Mouse (Mus musculus) lung, adult 2 months (tissue): ENCODE data around the gene Dmtf1.

Source experiments
- CTCF ChIP-seq: fragments of 200-500 bp; IDR thresholded peaks from 2 replicates; pipeline ENCODE4 v1.5.1; 2011; ENCODE audit warnings: mild to moderate bottlenecking, low read length, control low read depth; ENCODE audit not compliant: insufficient read depth
- POLR2A ChIP-seq: fragments of 200-500 bp; IDR thresholded peaks from 2 replicates; pipeline ENCODE4 v1.6.1; 2011; ENCODE audit warnings: low read depth, mild to moderate bottlenecking, control low read depth, low read length, borderline replicate concordance; ENCODE audit errors: extremely low read depth

DNA sequence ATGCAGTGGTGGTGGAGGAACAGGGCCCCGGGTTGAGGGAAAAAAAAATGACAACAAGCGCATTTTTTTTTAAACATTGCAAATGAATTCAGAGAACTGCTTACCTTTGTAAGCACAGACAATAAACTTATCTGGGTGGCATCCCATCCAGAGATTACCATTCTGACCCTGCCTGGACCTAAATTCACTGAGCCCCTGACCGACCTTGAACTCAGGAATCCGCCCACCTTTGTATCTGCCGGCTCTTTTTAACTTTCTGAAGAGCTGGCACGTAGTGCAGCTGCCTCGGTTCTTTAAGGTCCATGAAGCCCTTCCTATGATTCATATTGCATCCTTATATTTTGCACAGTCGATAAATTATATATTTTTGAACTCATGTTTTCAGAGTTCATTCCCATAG is 4.8 kb upstream of the Dmtf1 start:
- no peak for TF ChIP-seq POLR2A
- TF ChIP-seq CTCF, result no peak
